Mouse (Mus musculus): ENCODE data around the gene Adcy7. TPM values are rescaled to one million over a fixed set of nuclear protein-coding genes. Genes with fewer than 3 reads are reported as not detected.

Adcy7 gene
- polyA plus RNA-seq, 1 experiment from 2014 or later: 2.3 TPM

GRCm38 (mm10) chr8:88362446-88363150 is 90.4 kb downstream of the Adcy7 start:
- 0 out of 2 replicates have a peak, but pooled peaks cover 2% of the 10 kb centered on the region for H3K4me1 ChIP-seq (replicated peaks; ENCODE audit: control insufficient read depth, insufficient read depth, low read length)
- TF ChIP-seq CTCF (IDR thresholded peaks at IDR 0.05; ENCODE audit: low read depth): no peak
- H3K9ac ChIP-seq (ENCODE audit: low read depth, low read length): peak overlapping the region; percentile 96
- 26% methylated on average over 11 of the region's 11 CpGs for WGBS
- peak overlapping the region; percentile 81 for H3K4me2 ChIP-seq (replicated peaks; ENCODE audit: low read depth)
- H3K27ac ChIP-seq (ENCODE audit: low read depth, low read length): no peak overlapping the region
- peaks cover 17% of the 10 kb centered on the region for H3K36me3 ChIP-seq (ENCODE audit: control insufficient read depth, insufficient read depth)
- ATAC-seq: peak; percentile 46; the same call in 1 of the 2 replicates
- no peaks in the 10 kb centered on the region for H3K9me3 ChIP-seq (ENCODE audit: control insufficient read depth)
- H3K27me3 ChIP-seq (replicated peaks; ENCODE audit: control insufficient read depth, insufficient read depth, low read length): no peaks in the 10 kb centered on the region
- peak overlapping the region; percentile 94 for H3K4me3 ChIP-seq (ENCODE audit: low read depth, low read length)

GRCm38 (mm10) chr8:88369221-88369620 is 97.0 kb downstream of the Adcy7 start:
- Histone ChIP-seq H3K4me3 (ENCODE audit: low read depth, low read length) (no peak overlapping the region), H3K4me2 (replicated peaks; ENCODE audit: low read depth) (no peak overlapping the region), H3K4me1 (replicated peaks; ENCODE audit: control insufficient read depth, insufficient read depth, low read length) (no peaks in the 10 kb centered on the region), H3K9me3 (ENCODE audit: control insufficient read depth) (no peaks in the 10 kb centered on the region), H3K36me3 (ENCODE audit: control insufficient read depth, insufficient read depth) (no peaks in the 10 kb centered on the region), H3K27me3 (replicated peaks; ENCODE audit: control insufficient read depth, insufficient read depth, low read length) (no peaks in the 10 kb centered on the region), H3K9ac (ENCODE audit: low read depth, low read length) (no peak overlapping the region), H3K27ac (ENCODE audit: low read depth, low read length) (no peak overlapping the region)
- ATAC-seq: peak; percentile 33; the same call in 1 of the 2 replicates
- WGBS: 17% methylated on average over 6 of the region's 6 CpGs
- peak; percentile 69 for TF ChIP-seq CTCF (IDR thresholded peaks at IDR 0.05; ENCODE audit: low read depth)

- 38% methylated on average over 3 of the region's 3 CpGs for WGBS
- Histone ChIP-seq H3K27me3 (replicated peaks; ENCODE audit: control insufficient read depth, insufficient read depth, low read length) (no peaks in the 10 kb centered on the region), H3K9ac (ENCODE audit: low read depth, low read length) (no peak overlapping the region), H3K27ac (ENCODE audit: low read depth, low read length) (no peak overlapping the region), H3K4me1 (replicated peaks; ENCODE audit: control insufficient read depth, insufficient read depth, low read length) (no peaks in the 10 kb centered on the region), H3K36me3 (ENCODE audit: control insufficient read depth, insufficient read depth) (no peaks in the 10 kb centered on the region), H3K4me3 (ENCODE audit: low read depth, low read length) (no peak overlapping the region), H3K4me2 (replicated peaks; ENCODE audit: low read depth) (no peak overlapping the region), H3K9me3 (ENCODE audit: control insufficient read depth) (no peaks in the 10 kb centered on the region)
- no peak for ATAC-seq
- no peak for TF ChIP-seq CTCF (IDR thresholded peaks at IDR 0.05; ENCODE audit: low read depth)
Measured at GRCm38 (mm10) chr8:88369805-88370204, 97.6 kb downstream of the Adcy7 start.

- Histone ChIP-seq H3K27me3 (replicated peaks; ENCODE audit: control insufficient read depth, insufficient read depth, low read length) (no peaks in the 10 kb centered on the region), H3K36me3 (ENCODE audit: control insufficient read depth, insufficient read depth) (no peaks in the 10 kb centered on the region), H3K4me1 (replicated peaks; ENCODE audit: control insufficient read depth, insufficient read depth, low read length) (no peaks in the 10 kb centered on the region), H3K27ac (ENCODE audit: low read depth, low read length) (no peak overlapping the region), H3K4me3 (ENCODE audit: low read depth, low read length) (no peak overlapping the region), H3K9me3 (ENCODE audit: control insufficient read depth) (no peaks in the 10 kb centered on the region), H3K4me2 (replicated peaks; ENCODE audit: low read depth) (no peak overlapping the region), H3K9ac (ENCODE audit: low read depth, low read length) (no peak overlapping the region)
- no peak for ATAC-seq
- WGBS: 83% methylated on average over 2 of the region's 2 CpGs
- no peak for TF ChIP-seq CTCF (IDR thresholded peaks at IDR 0.05; ENCODE audit: low read depth)
Measured at GRCm38 (mm10) chr8:88371522-88371921, 99.3 kb downstream of the Adcy7 start.

GRCm38 (mm10) chr8:88376836-88377582 is 104.8 kb downstream of the Adcy7 start:
- Histone ChIP-seq H3K27me3 (replicated peaks; ENCODE audit: control insufficient read depth, insufficient read depth, low read length) (no peaks in the 10 kb centered on the region), H3K36me3 (ENCODE audit: control insufficient read depth, insufficient read depth) (no peaks in the 10 kb centered on the region), H3K4me3 (ENCODE audit: low read depth, low read length) (no peak overlapping the region), H3K4me2 (replicated peaks; ENCODE audit: low read depth) (no peak overlapping the region), H3K27ac (ENCODE audit: low read depth, low read length) (no peak overlapping the region), H3K4me1 (replicated peaks; ENCODE audit: control insufficient read depth, insufficient read depth, low read length) (no peaks in the 10 kb centered on the region), H3K9me3 (ENCODE audit: control insufficient read depth) (no peaks in the 10 kb centered on the region), H3K9ac (ENCODE audit: low read depth, low read length) (no peak overlapping the region)
- WGBS: 54% methylated on average over 19 of the region's 19 CpGs
- no peak for TF ChIP-seq CTCF (IDR thresholded peaks at IDR 0.05; ENCODE audit: low read depth)
- no peak for ATAC-seq

Other genes starting within 250 kb of the Adcy7 start
- 31.0 and 31.4 TPM in 2 replicates for gene Cnep1r1, start 153.6 kb upstream of the Adcy7 start, polyA plus RNA-seq (2015; fragmentation: Nextera tagmentation; extraction: Ambion mirVana)
- 10.0 and 10.2 TPM in 2 replicates for gene Heatr3, start 134.5 kb upstream of the Adcy7 start, polyA plus RNA-seq (2015; fragmentation: Nextera tagmentation; extraction: Ambion mirVana)
- 5.9 and 6.1 TPM in 2 replicates for gene Tent4b, start 73.2 kb upstream of the Adcy7 start, polyA plus RNA-seq (2015; fragmentation: Nextera tagmentation; extraction: Ambion mirVana)
- gene Brd7, start 89.8 kb downstream of the Adcy7 start, polyA plus RNA-seq (2015; fragmentation: Nextera tagmentation; extraction: Ambion mirVana): 48.6 and 51.3 TPM in 2 replicates
- 24.5 and 26.2 TPM in 2 replicates for gene Nkd1, start 249.0 kb downstream of the Adcy7 start, polyA plus RNA-seq (2015; fragmentation: Nextera tagmentation; extraction: Ambion mirVana)

All from intestine, postnatal 0 days (tissue).